In genomic region chr2:154548688-154549087, GRCm38 (mm10) we compare ENCODE assay signal across 9 mouse cellular contexts. TPM values are rescaled to one million over a fixed set of nuclear protein-coding genes. Genes with fewer than 3 reads are reported as not detected.
DNase-seq lines count a peak whose midpoint lies in the region; ATAC-seq and TF ChIP-seq lines count a peak whose summit lies in the region.
"Had no signal": no experiment of that assay in that cellular context is flagged by ENCODE, and none has a peak within 500 bp of the region (broad histone marks: within the 10 kb centered on the region; RNA-seq: fewer than 3 reads in every experiment).

No protein-coding gene starts in this region.

- H3K27me3 ChIP-seq in hindbrain, embryonic 11.5 days (ENCODE audit: control insufficient read depth, insufficient read depth, low read length), result peaks cover 12% of the 10 kb centered on the region; the same call in 1 of the 2 replicates
- H3K27me3 ChIP-seq in hindbrain, embryonic 14.5 days (ENCODE audit: control insufficient read depth, insufficient read depth, low read length), result 0 out of 2 replicates have a peak, but pooled peaks cover 9% of the 10 kb centered on the region
- no peaks in the 10 kb centered on the region for H3K27me3 ChIP-seq in myocyte (ENCODE audit: control insufficient read depth, insufficient read depth, insufficient read length)

- H3K79me2 ChIP-seq in myocyte (ENCODE audit: control insufficient read depth, insufficient read depth), result no peaks in the 10 kb centered on the region

- peak; percentile 45 for DNase-seq in hindbrain, embryonic 11.5 days (ENCODE audit: low spot score)
- DNase-seq in hindbrain, embryonic 14.5 days (ENCODE audit: low spot score), result no peak
- peak; percentile 26 for DNase-seq in heart, postnatal 25 days (ENCODE audit: low spot score)
- no peak for DNase-seq in urinary bladder, adult 18-20 months (ENCODE audit: low spot score in 2 of 2)
- no peak for DNase-seq in frontal cortex, postnatal 36 days (ENCODE audit: low spot score in 2 of 2)
- DNase-seq in left cerebral cortex, postnatal 25 days (ENCODE audit: low spot score in 2 of 2), result no peak

- H3K4me2 ChIP-seq in hindbrain, embryonic 11.5 days (replicated peaks; ENCODE audit: low read depth, low read length), result peak overlapping the region; percentile 76
- H3K4me2 ChIP-seq in hindbrain, embryonic 14.5 days (replicated peaks), result no peak overlapping the region
- H3K4me2 ChIP-seq in myocyte (ENCODE audit: low read depth), result peak overlapping the region; percentile 77

- peaks cover 9% of the 10 kb centered on the region; the same call in 1 of the 2 replicates for H3K4me1 ChIP-seq in hindbrain, embryonic 11.5 days (replicated peaks; ENCODE audit: control insufficient read depth, insufficient read depth, low read length)
- H3K4me1 ChIP-seq in hindbrain, embryonic 14.5 days (replicated peaks; ENCODE audit: control insufficient read depth, insufficient read depth, low read length), result peaks cover 22% of the 10 kb centered on the region
- peaks cover 10% of the 10 kb centered on the region for H3K4me1 ChIP-seq in bone marrow macrophage, adult 2 months (ENCODE audit: control insufficient read depth, insufficient read depth, low read length)

- H3K9me3 ChIP-seq in hindbrain, embryonic 11.5 days (ENCODE audit: control insufficient read depth, low read length), result no peaks in the 10 kb centered on the region
- H3K9me3 ChIP-seq in hindbrain, embryonic 14.5 days (ENCODE audit: control insufficient read depth, low read length), result no peaks in the 10 kb centered on the region

- H3K27ac ChIP-seq in hindbrain, embryonic 11.5 days (ENCODE audit: low read depth, low read length), result no peak overlapping the region
- no peak overlapping the region for H3K27ac ChIP-seq in hindbrain, embryonic 14.5 days
- H3K27ac ChIP-seq in bone marrow macrophage, adult 2 months (ENCODE audit: insufficient read depth, low read depth, low read length), result peak overlapping the region; percentile 59

- 0 out of 2 replicates have a peak, but pooled peaks have one; percentile 0 for ATAC-seq in hindbrain, embryonic 11.5 days (ENCODE audit: low FRiP score)
- ATAC-seq in hindbrain, embryonic 14.5 days (ENCODE audit: low FRiP score), result no peak

- no peak for TF ChIP-seq CTCF in bone marrow macrophage, adult 2 months (IDR thresholded peaks at IDR 0.05; ENCODE audit: low read depth, low read length)

- no peak overlapping the region for H3ac ChIP-seq in myocyte (ENCODE audit: control insufficient read depth, insufficient read length)

- no peak overlapping the region for H3K4me3 ChIP-seq in hindbrain, embryonic 11.5 days (ENCODE audit: low read depth, low read length)
- no peak overlapping the region for H3K4me3 ChIP-seq in hindbrain, embryonic 14.5 days (replicated peaks; ENCODE audit: low read length)
- H3K4me3 ChIP-seq in bone marrow macrophage, adult 2 months (ENCODE audit: insufficient read depth, low read length), result peak overlapping the region; percentile 66
- H3K4me3 ChIP-seq in myocyte, result peak overlapping the region; percentile 40

- TF ChIP-seq POLR2A in bone marrow macrophage, adult 2 months (IDR thresholded peaks at IDR 0.05; ENCODE audit: borderline replicate concordance, low read depth, low read length), result no peak
- peak; percentile 45 for TF ChIP-seq POLR2A in myocyte (IDR thresholded peaks at IDR 0.05; ENCODE audit: insufficient read length, low read depth)

- WGBS in hindbrain, embryonic 11.5 days, result 39% methylated on average over 3 of the region's 3 CpGs
- 46% methylated on average over 3 of the region's 3 CpGs for whole genome bisulfite sequencing in hindbrain, embryonic 14.5 days

- no peak overlapping the region for H3K9ac ChIP-seq in hindbrain, embryonic 11.5 days (ENCODE audit: low read depth, low read length)
- H3K9ac ChIP-seq in hindbrain, embryonic 14.5 days, result no peak overlapping the region

- H3K36me3 ChIP-seq in hindbrain, embryonic 11.5 days (ENCODE audit: control insufficient read depth, insufficient read depth, low read length), result no peaks in the 10 kb centered on the region
- H3K36me3 ChIP-seq in hindbrain, embryonic 14.5 days (replicated peaks; ENCODE audit: control insufficient read depth, insufficient read depth), result no peaks in the 10 kb centered on the region
- H3K36me3 ChIP-seq in myocyte (ENCODE audit: control insufficient read depth, insufficient read depth), result no peaks in the 10 kb centered on the region

- intact Hi-C loops in heart, postnatal 25 days (cut with DNase I), result no loop called here
- intact Hi-C loops in left cerebral cortex, postnatal 25 days (cut with DNase I), result no loop called here

TF ChIP-seq in myocyte, 11 proteins besides CTCF, POLR2A, EP300 and RAD21:
- peak; percentile 81 for TF ChIP-seq USF1 (IDR thresholded peaks at IDR 0.05; ENCODE audit: low read depth)
- TF ChIP-seq TCF3 (IDR thresholded peaks at IDR 0.05; ENCODE audit: insufficient read length, low read depth), result no peak

RNA-seq across cellular contexts. Expression of gene 1700003F12Rik, which starts 1.8 kb away (rescaled TPM):
- 2.5 and 3.0 TPM in 2 replicates for polyA plus RNA-seq in hindbrain, embryonic 11.5 days (2014; fragmentation: Nextera tagmentation; extraction: Ambion mirVana)
- polyA plus RNA-seq in hindbrain, embryonic 14.5 days (2014; fragmentation: Nextera tagmentation; extraction: Ambion mirVana), result 1.5 and 1.6 TPM in 2 replicates
- polyA plus RNA-seq in bone marrow macrophage, adult 2 months (2012; ENCODE audit: insufficient read depth, insufficient read length, missing spikeins), result 1.1 TPM in 1 of 2 replicates, not detected in the other
- total RNA-seq in heart, postnatal 25 days (2021), result not detected
- polyA plus RNA-seq in myocyte (2012; fragmentation: generic; extraction: Trizol), result 22.9 TPM
- total RNA-seq in left cerebral cortex, postnatal 25 days (2021), result 1 to 10 TPM in 1 of 2 experiments, not detected in 1; 1.4 TPM

RNA-seq across cellular contexts. Expression of gene Actl10, which starts 2.9 kb away (rescaled TPM):
- polyA plus RNA-seq in hindbrain, embryonic 11.5 days (2014; fragmentation: Nextera tagmentation; extraction: Ambion mirVana), result 0.32 and 0.69 TPM in 2 replicates
- polyA plus RNA-seq in hindbrain, embryonic 14.5 days (2014; fragmentation: Nextera tagmentation; extraction: Ambion mirVana), result 0.12 and 0.22 TPM in 2 replicates
- not detected in 2 replicates for polyA plus RNA-seq in bone marrow macrophage, adult 2 months (2012; ENCODE audit: insufficient read depth, insufficient read length, missing spikeins)
- total RNA-seq in heart, postnatal 25 days (2021), result not detected
- polyA plus RNA-seq in myocyte (2012; fragmentation: generic; extraction: Trizol), result 0.17 TPM
- total RNA-seq in left cerebral cortex, postnatal 25 days (2021), result not detected
- polyA plus RNA-seq: stomach, embryonic 14.5 days had no signal

RNA-seq across cellular contexts. Expression of gene Necab3, which starts 10.0 kb away (rescaled TPM):
- polyA plus RNA-seq in hindbrain, embryonic 11.5 days (2014; fragmentation: Nextera tagmentation; extraction: Ambion mirVana), result 10.8 and 12.5 TPM in 2 replicates
- 13.6 and 15.2 TPM in 2 replicates for polyA plus RNA-seq in hindbrain, embryonic 14.5 days (2014; fragmentation: Nextera tagmentation; extraction: Ambion mirVana)
- 0.95 TPM in 1 of 2 replicates, not detected in the other for polyA plus RNA-seq in bone marrow macrophage, adult 2 months (2012; ENCODE audit: insufficient read depth, insufficient read length, missing spikeins)
- total RNA-seq in heart, postnatal 25 days (2021), result under 1 TPM; 0.36 to 0.39 TPM
- 0.12 TPM for polyA plus RNA-seq in myocyte (2012; fragmentation: generic; extraction: Trizol)
- 10 to 100 TPM; 82.5 to 88.7 TPM for total RNA-seq in left cerebral cortex, postnatal 25 days (2021)

RNA-seq across cellular contexts. Expression of gene E2f1, which starts 21.0 kb away (rescaled TPM):
- 13.0 and 16.9 TPM in 2 replicates for polyA plus RNA-seq in hindbrain, embryonic 11.5 days (2014; fragmentation: Nextera tagmentation; extraction: Ambion mirVana)
- 2.2 and 2.4 TPM in 2 replicates for polyA plus RNA-seq in hindbrain, embryonic 14.5 days (2014; fragmentation: Nextera tagmentation; extraction: Ambion mirVana)
- polyA plus RNA-seq in bone marrow macrophage, adult 2 months (2012; ENCODE audit: insufficient read depth, insufficient read length, missing spikeins), result 25.5 and 29.2 TPM in 2 replicates
- 1 to 10 TPM; 1.1 to 1.2 TPM for total RNA-seq in heart, postnatal 25 days (2021)
- 11.0 TPM for polyA plus RNA-seq in myocyte (2012; fragmentation: generic; extraction: Trizol)
- total RNA-seq in left cerebral cortex, postnatal 25 days (2021), result 10 to 100 TPM in 1 of 2 experiments, 1 to 10 TPM in 1; 8.8 to 10.1 TPM

RNA-seq across cellular contexts. Expression of gene Pxmp4, which starts 54.8 kb away (rescaled TPM):
- polyA plus RNA-seq in hindbrain, embryonic 11.5 days (2014; fragmentation: Nextera tagmentation; extraction: Ambion mirVana), result 12.8 and 14.1 TPM in 2 replicates
- polyA plus RNA-seq in hindbrain, embryonic 14.5 days (2014; fragmentation: Nextera tagmentation; extraction: Ambion mirVana), result 17.3 and 18.5 TPM in 2 replicates
- 22.6 and 22.8 TPM in 2 replicates for polyA plus RNA-seq in bone marrow macrophage, adult 2 months (2012; ENCODE audit: insufficient read depth, insufficient read length, missing spikeins)
- 10 to 100 TPM; 23.9 to 26.0 TPM for total RNA-seq in heart, postnatal 25 days (2021)
- polyA plus RNA-seq in myocyte (2012; fragmentation: generic; extraction: Trizol), result 12.5 TPM
- 10 to 100 TPM; 11.4 to 14.1 TPM for total RNA-seq in left cerebral cortex, postnatal 25 days (2021)

Comparison
In these comparisons a context has a peak if more than half of its experiments do, and no peak if none do; other contexts are left out.
1. DNase-seq: peak in hindbrain, embryonic 11.5 days (single experiment) and heart, postnatal 25 days (single experiment); none in hindbrain, embryonic 14.5 days (single experiment), urinary bladder, adult 18-20 months (0 of 2), frontal cortex, postnatal 36 days (0 of 2) and left cerebral cortex, postnatal 25 days (0 of 2).
2. H3K4me3 ChIP-seq: peak in bone marrow macrophage, adult 2 months (single experiment) and myocyte (single experiment); none in hindbrain, embryonic 11.5 days (single experiment) and hindbrain, embryonic 14.5 days (single experiment).